ENCODE assay signal across 24 mouse cellular contexts in genomic region chr2:168718735-168719134, GRCm38 (mm10). TPM values are rescaled to one million over a fixed set of nuclear protein-coding genes. Genes with fewer than 3 reads are reported as not detected.
DNase-seq lines count a peak whose midpoint lies in the region; ATAC-seq and TF ChIP-seq lines count a peak whose summit lies in the region.
"Had no signal": no experiment of that assay in that cellular context is flagged by ENCODE, and none has a peak within 500 bp of the region (broad histone marks: within the 10 kb centered on the region; RNA-seq: fewer than 3 reads in every experiment).

No protein-coding gene starts in this region.

- WGBS in cerebellum, adult 2 months = 51% methylated on average over 10 of the region's 10 CpGs
- WGBS in stomach, embryonic 15.5 days = 60% methylated on average over 10 of the region's 10 CpGs
- WGBS in stomach, postnatal 0 days = 61% methylated on average over 10 of the region's 10 CpGs

- no peak overlapping the region for H3K9ac ChIP-seq in stomach, embryonic 15.5 days
- H3K9ac ChIP-seq in stomach, postnatal 0 days (ENCODE audit: low read length) = no peak overlapping the region
- H3K9ac ChIP-seq: forebrain, embryonic 13.5 days; hindbrain, embryonic 13.5 days had no signal

- TF ChIP-seq EP300 in stomach, postnatal 0 days (optimal IDR thresholded peaks at IDR 0.05) = no peak

- H3K27ac ChIP-seq in cerebellum, adult 2 months (ENCODE audit: insufficient read depth, low read length) = no peak overlapping the region
- H3K27ac ChIP-seq in left cerebral cortex, adult 2 months = peak overlapping the region; percentile 66
- no peak overlapping the region for H3K27ac ChIP-seq in stomach, embryonic 15.5 days
- H3K27ac ChIP-seq in stomach, postnatal 0 days (replicated peaks) = no peak overlapping the region
- H3K27ac ChIP-seq: forebrain, embryonic 13.5 days; heart, embryonic 10.5 days; hindbrain, embryonic 13.5 days had no signal

- H3K36me3 ChIP-seq in stomach, embryonic 15.5 days = no peaks in the 10 kb centered on the region
- no peaks in the 10 kb centered on the region for H3K36me3 ChIP-seq in stomach, postnatal 0 days (ENCODE audit: control insufficient read depth, insufficient read depth, low read length)
- H3K36me3 ChIP-seq: G1E; heart, embryonic 10.5 days had no signal

- no peak for TF ChIP-seq POLR2A in cerebellum, adult 2 months (IDR thresholded peaks at IDR 0.05; ENCODE audit: borderline replicate concordance, insufficient read depth, low read length)

- no peak for TF ChIP-seq CTCF in cerebellum, adult 2 months (IDR thresholded peaks at IDR 0.05; ENCODE audit: borderline replicate concordance, insufficient read depth, low read depth, low read length)
- no peak for TF ChIP-seq CTCF in left cerebral cortex, adult 2 months (IDR thresholded peaks at IDR 0.05)
- no peak for TF ChIP-seq CTCF in stomach, postnatal 0 days (IDR thresholded peaks at IDR 0.05; ENCODE audit: low read depth)

- intact Hi-C loops in left cerebral cortex, adult 2 months (cut with DNase I) = no loop called here

- H3K9me3 ChIP-seq in stomach, embryonic 15.5 days = no peaks in the 10 kb centered on the region
- H3K9me3 ChIP-seq in stomach, postnatal 0 days (ENCODE audit: control insufficient read depth, low read length) = no peaks in the 10 kb centered on the region
- H3K9me3 ChIP-seq: forebrain, embryonic 13.5 days; heart, embryonic 10.5 days; hindbrain, embryonic 13.5 days had no signal

- no peaks in the 10 kb centered on the region for H3K27me3 ChIP-seq in cerebellum, adult 2 months (ENCODE audit: control insufficient read depth, insufficient read depth, low read length)
- no peaks in the 10 kb centered on the region for H3K27me3 ChIP-seq in stomach, embryonic 15.5 days (replicated peaks)
- no peaks in the 10 kb centered on the region for H3K27me3 ChIP-seq in stomach, postnatal 0 days (ENCODE audit: control insufficient read depth, insufficient read depth, low read length)
- H3K27me3 ChIP-seq: forebrain, embryonic 13.5 days; hindbrain, embryonic 13.5 days had no signal

- H3K4me2 ChIP-seq in stomach, embryonic 15.5 days = no peak overlapping the region
- H3K4me2 ChIP-seq in stomach, postnatal 0 days (replicated peaks; ENCODE audit: low read depth) = no peak overlapping the region
- H3K4me2 ChIP-seq: forebrain, embryonic 13.5 days; hindbrain, embryonic 13.5 days; liver, embryonic 11.5 days had no signal

- no peak; the same call in 1 of the 2 replicates for ATAC-seq in cerebellum, adult (ENCODE audit: insufficient number of reproducible peaks, low FRiP score, low TSS enrichment)
- ATAC-seq in stomach, embryonic 15.5 days (ENCODE audit: insufficient read depth, low FRiP score, low read depth) = peak; percentile 18; the same call in 1 of the 2 replicates
- ATAC-seq in stomach, postnatal 0 days (ENCODE audit: low FRiP score, low TSS enrichment) = no peak
- ATAC-seq: activated CD4-positive, CD25-positive, alpha-beta regulatory T cell, adult 4 months; forebrain, embryonic 13.5 days; intestine, embryonic 16.5 days had no signal

- peak; percentile 50 to 54 for DNase-seq in cerebellum, adult 2 months
- no peak for DNase-seq in left cerebral cortex, adult 2 months (ENCODE audit: extremely low spot score in 1 of 2, low spot score in 2 of 2)
- DNase-seq in left cerebral cortex, adult 8-10 months (ENCODE audit: low spot score in 2 of 2) = no peak
- DNase-seq in stomach, postnatal 0 days (ENCODE audit: low spot score) = no peak
- DNase-seq in frontal cortex, adult 2 months (ENCODE audit: extremely low spot score in 1 of 2, low spot score in 1 of 2) = no peak
- no peak for DNase-seq in thymus, postnatal 0 days (ENCODE audit: low spot score)
- DNase-seq: adrenal gland, postnatal 10 days; gastrocnemius, postnatal 36 days; kidney, postnatal 36 days; lung, adult 18-20 months; lung, postnatal 14 days; thymus, adult 2 months had no signal

- peaks cover 32% of the 10 kb centered on the region for H3K4me1 ChIP-seq in cerebellum, adult 2 months (ENCODE audit: control insufficient read depth, insufficient read depth, low read length)
- no peaks in the 10 kb centered on the region for H3K4me1 ChIP-seq in stomach, embryonic 15.5 days
- H3K4me1 ChIP-seq in stomach, postnatal 0 days (replicated peaks; ENCODE audit: control insufficient read depth, insufficient read depth) = no peaks in the 10 kb centered on the region
- H3K4me1 ChIP-seq: heart, embryonic 10.5 days had no signal

- H3K4me3 ChIP-seq in cerebellum, adult 2 months (replicated peaks; ENCODE audit: insufficient read depth, low read depth, low read length) = no peak overlapping the region
- no peak overlapping the region for H3K4me3 ChIP-seq in left cerebral cortex, adult 2 months
- no peak overlapping the region for H3K4me3 ChIP-seq in stomach, embryonic 15.5 days (replicated peaks)
- H3K4me3 ChIP-seq in stomach, postnatal 0 days (ENCODE audit: low read depth, low read length) = no peak overlapping the region
- H3K4me3 ChIP-seq: forebrain, embryonic 13.5 days; heart, embryonic 10.5 days; hindbrain, embryonic 13.5 days had no signal

RNA-seq across cellular contexts. Expression of gene Atp9a, which starts 23.5 kb away (rescaled TPM):
- polyA plus RNA-seq in cerebellum, adult 2 months (2012; rRNA removed) = 316 and 321 TPM in 2 replicates
- 100 to 1,000 TPM; 406 to 408 TPM for total RNA-seq in left cerebral cortex, adult 2 months (2021)
- 100 to 1,000 TPM; 400 to 416 (median 410) TPM for total RNA-seq in left cerebral cortex, adult 8-10 months (2022)
- polyA plus RNA-seq in stomach, embryonic 15.5 days (2015; fragmentation: Nextera tagmentation; extraction: Ambion mirVana) = 22.6 and 24.3 TPM in 2 replicates
- polyA plus RNA-seq in stomach, postnatal 0 days (2015; fragmentation: Nextera tagmentation; extraction: Ambion mirVana) = 24.1 and 29.2 TPM in 2 replicates
- polyA plus RNA-seq in frontal cortex, adult 2 months (2012; rRNA removed) = 219 and 239 TPM in 2 replicates
- 6.6 and 7.8 TPM in 2 replicates for polyA plus RNA-seq in thymus, postnatal 0 days (2015; fragmentation: Nextera tagmentation; extraction: Ambion mirVana)
- total RNA-seq: common myeloid progenitor, adult 5-6 weeks; G1E had no signal
- polyA plus RNA-seq: G1E had no signal

RNA-seq across cellular contexts. Expression of gene Sall4, which starts 49.0 kb away (rescaled TPM):
- polyA plus RNA-seq in cerebellum, adult 2 months (2012; rRNA removed) = 0.13 and 0.28 TPM in 2 replicates
- under 1 TPM; 0.14 to 0.51 TPM for total RNA-seq in left cerebral cortex, adult 2 months (2021)
- under 1 TPM in 2 of 4 experiments, not detected in 2; 0.39 to 0.66 TPM for total RNA-seq in left cerebral cortex, adult 8-10 months (2022)
- polyA plus RNA-seq in stomach, embryonic 15.5 days (2015; fragmentation: Nextera tagmentation; extraction: Ambion mirVana) = 0.90 and 1.1 TPM in 2 replicates
- 0.05 and 0.18 TPM in 2 replicates for polyA plus RNA-seq in stomach, postnatal 0 days (2015; fragmentation: Nextera tagmentation; extraction: Ambion mirVana)
- 0.22 and 0.74 TPM in 2 replicates for polyA plus RNA-seq in frontal cortex, adult 2 months (2012; rRNA removed)
- not detected in 2 replicates for polyA plus RNA-seq in thymus, postnatal 0 days (2015; fragmentation: Nextera tagmentation; extraction: Ambion mirVana)
- total RNA-seq: common myeloid progenitor, adult 5-6 weeks; left cerebral cortex, postnatal 14 days; megakaryocyte, adult 5-6 weeks had no signal
- polyA plus RNA-seq: G1E had no signal

Comparison
In these comparisons a context has a peak if more than half of its experiments do, and no peak if none do; other contexts are left out.
1. DNase-seq: peak in cerebellum, adult 2 months (2 of 2); none in left cerebral cortex, adult 2 months (0 of 2), left cerebral cortex, adult 8-10 months (0 of 2), stomach, postnatal 0 days (single experiment), frontal cortex, adult 2 months (0 of 2) and thymus, postnatal 0 days (single experiment).